In the genomic region with DNA sequence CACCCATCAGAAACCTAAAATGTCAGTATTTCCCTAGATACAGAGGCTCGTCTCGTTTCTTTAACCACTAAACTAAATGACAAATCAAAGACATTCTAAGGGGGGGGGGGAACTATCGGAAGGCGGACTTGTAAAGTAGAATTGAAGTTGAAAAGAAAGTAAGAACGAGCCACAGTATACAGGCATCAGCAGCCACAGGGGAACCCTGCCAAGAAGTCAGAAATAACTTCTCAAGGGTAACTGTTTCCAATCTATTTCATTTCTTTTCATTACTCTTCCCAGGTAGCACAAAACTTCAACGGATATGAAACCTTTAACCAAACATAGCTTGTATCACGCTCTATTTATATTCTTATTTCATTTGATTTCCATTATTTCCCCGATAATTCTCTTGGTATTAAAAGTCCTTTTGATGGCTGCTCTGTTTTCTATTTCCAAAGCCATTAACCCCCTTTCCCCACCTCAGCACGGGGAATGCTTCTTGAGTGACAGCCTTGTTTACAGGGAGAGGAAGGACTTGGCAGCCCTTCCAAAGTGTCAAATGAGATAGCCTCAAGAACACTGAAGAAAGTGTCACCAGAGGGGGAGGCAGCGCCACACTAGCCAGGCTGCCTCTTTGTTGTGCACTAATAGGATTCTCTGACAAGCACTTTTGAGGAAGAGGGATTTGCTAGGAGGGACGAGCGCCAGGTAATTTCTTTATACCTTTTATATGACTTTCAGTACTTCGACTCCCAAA, we compare ENCODE assay signal across 15 mouse cellular contexts.
A peak's percentile ranks its signal among the peaks of the same experiment; 100 is the strongest.
DNase-seq lines count a peak whose midpoint lies in the region; ATAC-seq and TF ChIP-seq lines count a peak whose summit lies in the region.
"Had no signal": no experiment of that assay in that cellular context is flagged by ENCODE, and none has a peak within 500 bp of the region (broad histone marks: within the 10 kb centered on the region; RNA-seq: fewer than 3 reads in every experiment).

No protein-coding gene starts in this region.

- ATAC-seq in heart, embryonic 12.5 days (ENCODE audit: insufficient number of reproducible peaks, low FRiP score): no peak
- peak; percentile 33; the same call in 1 of the 2 replicates for ATAC-seq in midbrain, embryonic 11.5 days (ENCODE audit: low FRiP score)

- no peak for TF ChIP-seq CTCF in cerebellum, adult 2 months (IDR thresholded peaks at IDR 0.05; ENCODE audit: borderline replicate concordance, insufficient read depth, low read depth, low read length)

- peak overlapping the region; percentile 46 for H3K4me2 ChIP-seq in heart, embryonic 12.5 days
- no peak overlapping the region for H3K4me2 ChIP-seq in midbrain, embryonic 11.5 days
- H3K4me2 ChIP-seq: limb, embryonic 15.5 days; lung, embryonic 14.5 days; stomach, embryonic 15.5 days had no signal

- DNase-seq in cerebellum, postnatal 10 days: peak; percentile 19 to 38
- no peak for DNase-seq in cerebellum, adult 2 months
- DNase-seq in Muller cell, postnatal 12 days (ENCODE audit: inconsistent ontology term): peak; percentile 8
- no peak for DNase-seq in midbrain, embryonic 11.5 days (ENCODE audit: low spot score, missing footprints)
- no peak for DNase-seq in urinary bladder, adult 18-20 months (ENCODE audit: low spot score in 2 of 2)
- DNase-seq in layer of hippocampus, postnatal 14 days (ENCODE audit: low spot score in 2 of 2): no peak
- no peak for DNase-seq in layer of hippocampus, adult 8-10 months (ENCODE audit: low spot score in 2 of 2)
- DNase-seq: adrenal gland, postnatal 25 days; cerebellum, adult 11 months; kidney, adult 11 months; lung, embryonic 14.5 days had no signal

- H3K4me1 ChIP-seq in cerebellum, adult 2 months (ENCODE audit: control insufficient read depth, insufficient read depth, low read length): no peaks in the 10 kb centered on the region; the same call in 1 of the 2 replicates
- H3K4me1 ChIP-seq in heart, embryonic 12.5 days (replicated peaks): no peaks in the 10 kb centered on the region
- no peaks in the 10 kb centered on the region; the same call in 1 of the 2 replicates for H3K4me1 ChIP-seq in midbrain, embryonic 11.5 days (ENCODE audit: control insufficient read depth, insufficient read depth, low read length)
- H3K4me1 ChIP-seq: embryonic facial prominence, embryonic 10.5 days; limb, embryonic 15.5 days; stomach, embryonic 15.5 days had no signal

- H3K27ac ChIP-seq in cerebellum, adult 2 months (ENCODE audit: insufficient read depth, low read length): no peak overlapping the region
- no peak overlapping the region for H3K27ac ChIP-seq in heart, embryonic 12.5 days (ENCODE audit: poor library complexity, severe bottlenecking)
- H3K27ac ChIP-seq in midbrain, embryonic 11.5 days (ENCODE audit: low read depth, low read length): no peak overlapping the region
- H3K27ac ChIP-seq: embryonic facial prominence, embryonic 10.5 days; limb, embryonic 15.5 days; stomach, embryonic 15.5 days had no signal

- H3K9ac ChIP-seq in heart, embryonic 12.5 days: no peak overlapping the region
- no peak overlapping the region for H3K9ac ChIP-seq in midbrain, embryonic 11.5 days (ENCODE audit: low read length)
- H3K9ac ChIP-seq: limb, embryonic 15.5 days; lung, embryonic 14.5 days; stomach, embryonic 15.5 days had no signal

- H3K27me3 ChIP-seq in cerebellum, adult 2 months (ENCODE audit: control insufficient read depth, insufficient read depth, low read length): no peaks in the 10 kb centered on the region
- H3K27me3 ChIP-seq in heart, embryonic 12.5 days (replicated peaks): no peaks in the 10 kb centered on the region
- H3K27me3 ChIP-seq in midbrain, embryonic 11.5 days (ENCODE audit: control insufficient read depth, insufficient read depth, low read length): no peaks in the 10 kb centered on the region
- H3K27me3 ChIP-seq: limb, embryonic 15.5 days; stomach, embryonic 15.5 days had no signal

- no peaks in the 10 kb centered on the region for H3K9me3 ChIP-seq in heart, embryonic 12.5 days (replicated peaks)
- H3K9me3 ChIP-seq in midbrain, embryonic 11.5 days (ENCODE audit: control insufficient read depth, low read length): no peaks in the 10 kb centered on the region
- H3K9me3 ChIP-seq: embryonic facial prominence, embryonic 10.5 days; limb, embryonic 15.5 days; stomach, embryonic 15.5 days had no signal

- TF ChIP-seq POLR2A in cerebellum, adult 2 months (IDR thresholded peaks at IDR 0.05; ENCODE audit: borderline replicate concordance, insufficient read depth, low read length): no peak

- H3K4me3 ChIP-seq in cerebellum, adult 2 months (replicated peaks; ENCODE audit: insufficient read depth, low read depth, low read length): no peak overlapping the region
- no peak overlapping the region for H3K4me3 ChIP-seq in heart, embryonic 12.5 days
- H3K4me3 ChIP-seq in midbrain, embryonic 11.5 days (ENCODE audit: low read depth, low read length): no peak overlapping the region
- H3K4me3 ChIP-seq: embryonic facial prominence, embryonic 10.5 days; limb, embryonic 15.5 days; stomach, embryonic 15.5 days had no signal

- 27% methylated on average over 13 of the region's 13 CpGs for WGBS in cerebellum, adult 2 months
- WGBS in heart, embryonic 12.5 days: 29% methylated on average over 13 of the region's 13 CpGs
- 38% methylated on average over 13 of the region's 13 CpGs for WGBS in midbrain, embryonic 11.5 days

- no peaks in the 10 kb centered on the region for H3K36me3 ChIP-seq in heart, embryonic 12.5 days
- H3K36me3 ChIP-seq in midbrain, embryonic 11.5 days (ENCODE audit: control insufficient read depth, insufficient read depth, low read length): no peaks in the 10 kb centered on the region
- H3K36me3 ChIP-seq: embryonic facial prominence, embryonic 10.5 days; limb, embryonic 15.5 days; stomach, embryonic 15.5 days had no signal

Comparison
In these comparisons a context has a peak if more than half of its experiments do, and no peak if none do; other contexts are left out.
1. DNase-seq: peak in cerebellum, postnatal 10 days (2 of 2) and Muller cell, postnatal 12 days (single experiment); none in cerebellum, adult 2 months (0 of 2), midbrain, embryonic 11.5 days (single experiment), urinary bladder, adult 18-20 months (0 of 2), layer of hippocampus, postnatal 14 days (0 of 2) and layer of hippocampus, adult 8-10 months (0 of 2).